Mouse (Mus musculus) small intestine, adult 2 months (tissue): ENCODE results near the gene Trim11. TPM values are rescaled to one million over a fixed set of nuclear protein-coding genes. Genes with fewer than 3 reads are reported as not detected.

Source experiments
- H3K27ac ChIP-seq: fragments of 200-500 bp; 2 replicates; pipeline ENCODE4 v1.5.1; 2012; ENCODE audit warnings: low read depth, low read length, control low read depth, inconsistent platforms; ENCODE audit not compliant: insufficient read depth
- H3K27me3 ChIP-seq: fragments of 200-500 bp; 2 replicates; pipeline ENCODE4 v1.6.1; 2012; ENCODE audit warnings: mild to moderate bottlenecking, moderate library complexity, low read length, inconsistent platforms; ENCODE audit not compliant: control insufficient read depth, insufficient read depth
- H3K36me3 ChIP-seq: fragments of 200-500 bp; 2 replicates; pipeline ENCODE4 v1.6.1; 2012; ENCODE audit warnings: mild to moderate bottlenecking, low read length, control low read depth, inconsistent platforms; ENCODE audit not compliant: control insufficient read depth, insufficient read depth
- H3K4me1 ChIP-seq: fragments of 200-500 bp; 2 replicates; pipeline ENCODE4 v1.6.1; 2012; ENCODE audit warnings: low read length, inconsistent platforms, mixed read lengths; ENCODE audit not compliant: control insufficient read depth, insufficient read depth, insufficient read length
- H3K4me3 ChIP-seq: fragments of 200-500 bp; 2 replicates; pipeline ENCODE4 v1.5.1; 2012; ENCODE audit warnings: low read depth, mild to moderate bottlenecking, control low read depth, inconsistent platforms, low read length, moderate library complexity
- CTCF ChIP-seq: fragments of 200-500 bp; IDR thresholded peaks from 2 replicates; pipeline ENCODE4 v1.5.1; 2012; ENCODE audit warnings: low read depth, mild to moderate bottlenecking, control low read depth, inconsistent platforms, low read length, moderate library complexity, mixed read lengths; ENCODE audit not compliant: insufficient replicate concordance, insufficient read length; ENCODE audit errors: extremely low read depth
- POLR2A ChIP-seq: fragments of 200-500 bp; IDR thresholded peaks from 2 replicates; pipeline ENCODE4 v1.6.1; 2012; ENCODE audit warnings: low read depth, mild to moderate bottlenecking, control low read depth, inconsistent platforms, low read length, moderate library complexity
- WGBS: fragments of 180-500 bp; shearing (Covaris S2); methylation state at CpG from one replicate; pipeline ENCODE4 v1.1.7; 2018; 5-methylcytosine and 5-hydroxymethylcytosine counted together
- polyA plus RNA-seq: library from polyadenylated mRNA; depleted of rRNA; stranded (reverse); fragments of >200 nt; gene quantifications from 2 replicates; pipeline ENCODE4 v1.2.3, GENCODE M21; 2012

The Trim11 gene
- polyA plus RNA-seq, 1 experiment, result 22.6 TPM

DNA sequence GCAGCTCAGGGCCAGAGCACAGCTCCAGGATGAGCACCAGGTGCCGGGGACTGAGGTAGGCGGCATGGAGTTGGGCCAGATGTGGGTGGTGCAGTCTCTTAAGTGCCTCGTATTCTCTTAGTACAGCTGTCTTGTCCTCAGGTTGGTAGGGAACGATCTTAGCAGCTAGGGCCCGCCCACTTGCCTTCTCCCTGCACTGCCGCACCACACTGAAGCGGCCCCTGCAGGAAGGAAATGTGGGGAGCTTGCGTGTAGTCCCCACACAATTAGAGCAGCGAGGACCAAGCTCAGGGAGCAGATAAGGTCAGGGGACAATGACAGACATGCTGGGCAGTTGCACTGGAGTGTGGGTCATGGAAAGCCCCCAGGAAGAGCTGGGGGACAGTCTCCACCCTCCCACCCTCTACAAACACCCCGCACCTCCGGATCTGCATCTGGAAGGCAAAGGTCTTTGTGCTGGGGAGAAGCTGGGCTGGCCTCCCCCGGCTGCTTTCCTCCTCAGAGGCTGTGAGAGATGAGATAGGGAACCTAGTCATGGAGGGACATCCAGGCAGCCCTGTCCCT, 18.0 kb downstream of the Trim11 start:
- Histone ChIP-seq H3K36me3 (no peaks in the 10 kb centered on the region), H3K27me3 (0 out of 2 replicates have a peak, but pooled peaks cover 4% of the 10 kb centered on the region), H3K27ac (no peak overlapping the region), H3K4me1 (peaks cover 12% of the 10 kb centered on the region), H3K4me3 (no peak overlapping the region)
- no peak for TF ChIP-seq POLR2A
- no peak; the same call in 1 of the 2 replicates for TF ChIP-seq CTCF
- 39% methylated on average over 12 of the region's 12 CpGs for WGBS

DNA sequence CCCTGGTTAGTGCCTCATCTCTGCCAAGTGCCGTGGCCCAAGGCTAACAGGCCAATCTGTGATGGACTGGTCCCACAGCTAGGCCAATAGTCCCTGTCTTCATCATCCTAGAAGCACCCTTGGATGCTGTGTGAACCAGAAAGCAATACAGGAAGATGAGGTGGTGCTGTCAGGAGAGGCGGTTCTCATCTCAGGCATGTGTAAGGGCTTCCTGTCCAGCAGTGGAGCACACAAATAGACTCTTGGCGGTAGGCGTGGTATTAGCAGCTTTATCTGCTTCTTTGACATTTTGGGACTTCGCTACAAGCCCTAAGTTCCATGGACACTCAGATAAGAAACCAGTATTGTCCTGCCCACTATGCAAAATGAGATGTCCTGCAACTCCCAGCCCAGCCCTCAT, 19.6 kb downstream of the Trim11 start:
- H3K27ac ChIP-seq, result no peak overlapping the region
- H3K4me1 ChIP-seq, result peaks cover 12% of the 10 kb centered on the region
- 0 out of 2 replicates have a peak, but pooled peaks cover 4% of the 10 kb centered on the region for H3K27me3 ChIP-seq
- no peak overlapping the region for H3K4me3 ChIP-seq
- 73% methylated on average over 5 of the region's 5 CpGs for WGBS
- TF ChIP-seq CTCF (no peak), POLR2A (no peak)
- H3K36me3 ChIP-seq, result no peaks in the 10 kb centered on the region

DNA sequence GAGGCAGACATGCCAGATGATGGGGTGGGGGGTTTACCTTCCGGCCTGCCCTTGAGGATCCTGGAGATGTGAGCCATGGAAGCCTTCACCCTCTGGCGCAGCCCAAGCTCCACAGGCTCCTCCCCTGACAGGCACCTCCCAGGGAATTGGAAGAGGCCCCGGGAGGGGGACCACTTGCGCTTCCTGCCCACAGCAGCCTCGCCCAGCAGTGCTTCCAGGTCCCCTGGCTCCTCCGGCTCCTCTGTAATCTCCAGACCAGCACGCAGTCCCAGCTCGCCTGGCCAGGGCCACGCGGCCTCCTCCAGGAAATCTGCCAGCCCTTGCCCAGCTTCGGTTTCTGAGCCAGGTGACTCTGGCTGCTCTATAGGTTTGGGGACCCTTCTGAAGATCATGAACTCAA, 21.3 kb downstream of the Trim11 start:
- Histone ChIP-seq H3K27ac (no peak overlapping the region), H3K27me3 (0 out of 2 replicates have a peak, but pooled peaks cover 3% of the 10 kb centered on the region), H3K36me3 (no peaks in the 10 kb centered on the region), H3K4me1 (peaks cover 10% of the 10 kb centered on the region), H3K4me3 (no peak overlapping the region)
- no peak for TF ChIP-seq POLR2A
- no peak for TF ChIP-seq CTCF
- 24% methylated on average over 11 of the region's 11 CpGs for WGBS

DNA sequence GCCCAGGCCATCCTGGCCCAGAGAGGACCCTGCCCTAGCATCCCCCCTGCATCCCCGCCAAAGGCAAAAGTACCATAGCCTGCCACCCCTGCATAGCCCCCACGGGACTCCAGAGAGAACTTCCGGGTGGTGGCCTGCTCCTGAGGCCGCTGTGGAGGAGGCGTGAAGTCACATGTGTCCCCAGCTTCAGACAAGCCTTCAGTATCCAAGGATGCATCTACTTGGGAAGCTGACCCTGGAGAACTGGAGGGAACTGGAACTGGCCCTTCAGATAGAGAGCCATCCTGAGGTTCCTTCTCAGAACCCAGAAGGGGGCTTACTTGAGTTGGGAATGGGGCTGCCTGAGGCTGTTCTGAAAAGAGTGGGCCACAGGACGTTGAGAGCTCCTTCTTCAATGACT, 21.9 kb downstream of the Trim11 start:
- H3K4me3 ChIP-seq, result no peak overlapping the region
- no peak overlapping the region for H3K27ac ChIP-seq
- no peaks in the 10 kb centered on the region for H3K27me3 ChIP-seq
- TF ChIP-seq CTCF, result no peak
- no peak for TF ChIP-seq POLR2A
- H3K4me1 ChIP-seq, result peaks cover 5% of the 10 kb centered on the region; the same call in 1 of the 2 replicates
- WGBS, result 78% methylated on average over 6 of the region's 6 CpGs
- H3K36me3 ChIP-seq, result no peaks in the 10 kb centered on the region

DNA sequence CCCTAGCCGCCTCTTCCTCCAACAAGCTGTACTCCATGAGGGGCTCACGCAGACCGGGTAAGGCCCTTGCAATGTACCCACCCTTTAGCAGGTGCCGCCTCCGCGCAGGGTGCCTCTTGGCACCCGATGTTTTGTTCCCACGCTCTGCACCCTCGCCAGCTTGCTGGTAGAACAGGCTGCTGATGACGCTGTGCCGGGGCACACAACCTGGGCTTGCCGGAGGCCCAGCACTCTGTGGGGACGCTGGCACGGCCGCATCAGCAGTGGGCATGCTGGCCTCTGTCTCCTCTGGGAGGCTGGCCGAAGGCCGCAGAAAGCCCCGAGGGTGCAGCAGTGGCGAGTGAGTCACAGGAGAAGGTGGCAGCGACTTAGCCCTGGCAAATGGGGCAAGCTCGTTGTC, 22.7 kb downstream of the Trim11 start:
- Histone ChIP-seq H3K27me3 (no peaks in the 10 kb centered on the region), H3K4me3 (no peak overlapping the region), H3K27ac (no peak overlapping the region), H3K4me1 (0 out of 2 replicates have a peak, but pooled peaks cover 1% of the 10 kb centered on the region), H3K36me3 (no peaks in the 10 kb centered on the region)
- TF ChIP-seq POLR2A (no peak), CTCF (no peak)
- 93% methylated on average over 21 of the region's 21 CpGs for WGBS

DNA sequence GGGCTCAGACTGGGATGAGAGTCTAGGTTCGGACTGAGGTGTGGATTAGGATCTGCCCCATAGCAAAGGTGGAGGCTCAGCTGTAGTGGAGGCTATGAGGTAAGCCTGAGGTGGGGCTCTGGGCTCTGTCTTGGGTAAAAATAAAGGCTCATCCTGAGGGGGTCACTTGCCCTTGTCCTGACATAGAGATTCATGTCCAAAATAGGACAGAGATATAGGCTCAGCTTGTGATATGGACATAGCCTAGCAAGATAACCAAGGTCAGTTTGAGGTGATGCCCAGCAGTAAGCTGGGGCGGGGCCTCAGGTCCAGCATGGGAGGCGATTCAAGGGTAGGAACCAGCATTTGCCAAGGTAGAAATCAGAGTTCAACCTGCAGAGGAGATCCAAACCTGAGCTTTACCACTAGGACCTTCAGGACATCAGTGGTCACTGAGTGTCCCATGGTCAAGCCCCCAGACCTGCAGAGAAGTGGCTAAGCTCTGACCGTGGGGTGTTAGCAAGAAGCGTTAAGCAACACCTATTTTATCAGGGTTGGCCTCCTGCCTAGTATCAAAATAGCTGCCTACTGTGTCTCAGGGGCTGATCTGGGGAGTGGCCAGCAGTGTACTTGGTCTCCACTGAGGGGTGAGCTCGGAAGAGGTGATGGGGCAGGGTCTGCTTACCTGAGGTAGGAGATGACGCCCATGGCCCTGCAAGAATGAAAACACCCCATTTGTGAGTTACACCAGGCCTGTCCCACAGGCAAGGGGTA, 24.6 kb downstream of the Trim11 start:
- no peak overlapping the region for H3K4me3 ChIP-seq
- no peaks in the 10 kb centered on the region for H3K27me3 ChIP-seq
- no peaks in the 10 kb centered on the region for H3K36me3 ChIP-seq
- TF ChIP-seq POLR2A, result no peak
- TF ChIP-seq CTCF, result no peak
- WGBS, result 71% methylated on average over 7 of the region's 7 CpGs
- H3K4me1 ChIP-seq, result no peaks in the 10 kb centered on the region
- no peak overlapping the region for H3K27ac ChIP-seq

DNA sequence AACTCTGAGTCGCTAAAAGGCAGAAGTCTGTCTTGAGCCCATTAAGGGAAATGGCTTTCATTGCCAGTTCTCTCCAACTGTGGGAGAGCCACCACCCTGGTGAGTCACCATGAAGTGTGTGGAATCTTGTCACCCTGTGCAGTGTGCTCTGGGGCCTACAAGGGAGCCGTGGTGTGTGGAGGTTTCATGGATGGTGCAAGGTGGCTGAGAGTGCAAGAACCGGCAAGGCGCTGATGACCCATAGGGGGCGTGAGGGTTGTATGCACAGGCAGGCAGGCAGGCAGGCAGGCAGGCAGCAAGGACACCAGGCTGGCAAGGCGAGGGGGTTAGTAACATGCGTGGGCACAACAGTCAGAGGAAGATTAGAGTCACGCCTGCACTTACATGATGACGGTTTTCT, 37.2 kb downstream of the Trim11 start:
- TF ChIP-seq CTCF, result peak; percentile 29; the same call in 1 of the 2 replicates
- no peak for TF ChIP-seq POLR2A
- Histone ChIP-seq H3K36me3 (no peaks in the 10 kb centered on the region), H3K27me3 (no peaks in the 10 kb centered on the region), H3K4me3 (no peak overlapping the region), H3K27ac (no peak overlapping the region), H3K4me1 (no peaks in the 10 kb centered on the region)
- 27% methylated on average over 9 of the region's 9 CpGs for WGBS
